Mouse (Mus musculus) liver, embryonic 12.5 days (tissue): ENCODE data around the gene Hsd17b14. TPM values are rescaled to one million over a fixed set of nuclear protein-coding genes. Genes with fewer than 3 reads are reported as not detected.

Source experiments
- ATAC-seq: fragments of 200-750 bp; cut with Nextera tagmentation; 2 replicates; pipeline ENCODE4 v1.8.0; 2017; ENCODE audit warnings: moderate number of reproducible peaks, mild to moderate bottlenecking, moderate library complexity
- H3K27ac ChIP-seq: fragments of 300-500 bp; sonication (generic); 2 replicates; pipeline ENCODE4 v1.5.1; 2016; ENCODE audit warnings: mild to moderate bottlenecking
- H3K27me3 ChIP-seq: fragments of 300-500 bp; sonication (generic); replicated peaks from 2 replicates; pipeline ENCODE4 v1.6.1; 2016; ENCODE audit warnings: mild to moderate bottlenecking, moderate library complexity
- H3K36me3 ChIP-seq: fragments of 300-500 bp; sonication (generic); 2 replicates; pipeline ENCODE4 v1.6.1; 2016; ENCODE audit warnings: mild to moderate bottlenecking, moderate library complexity
- H3K4me1 ChIP-seq: fragments of 300-500 bp; sonication (generic); 2 replicates; pipeline ENCODE4 v1.6.1; 2016
- H3K4me2 ChIP-seq: fragments of 300-500 bp; sonication (generic); 2 replicates; pipeline ENCODE4 v1.6.1; 2016; ENCODE audit warnings: mild to moderate bottlenecking, moderate library complexity
- H3K4me3 ChIP-seq: fragments of 300-500 bp; sonication (generic); 2 replicates; pipeline ENCODE4 v1.5.1; 2016; ENCODE audit warnings: mild to moderate bottlenecking, moderate library complexity
- H3K9ac ChIP-seq: fragments of 300-500 bp; sonication (generic); 2 replicates; pipeline ENCODE4 v1.6.1; 2016; ENCODE audit warnings: mild to moderate bottlenecking, moderate library complexity
- H3K9me3 ChIP-seq: fragments of 300-500 bp; sonication (generic); replicated peaks from 2 replicates; pipeline ENCODE4 v1.6.1; 2016; ENCODE audit warnings: mild to moderate bottlenecking, moderate library complexity
- WGBS: fragments of 180-500 bp; shearing (Covaris S2); methylation state at CpG from one replicate; pipeline ENCODE4 v1.1.7; 2016; ENCODE audit not compliant: insufficient replicate concordance; 5-methylcytosine and 5-hydroxymethylcytosine counted together
- polyA plus RNA-seq: library from polyadenylated mRNA; unstranded; fragments of >200 nt; fragmentation: Nextera tagmentation; extraction: Ambion mirVana; gene quantifications from 2 replicates; pipeline ENCODE4 v1.2.1, GENCODE M21; 2016

Gene Hsd17b14
- polyA plus RNA-seq, 1 experiment from 2014 or later = 1.8 TPM

DNA sequence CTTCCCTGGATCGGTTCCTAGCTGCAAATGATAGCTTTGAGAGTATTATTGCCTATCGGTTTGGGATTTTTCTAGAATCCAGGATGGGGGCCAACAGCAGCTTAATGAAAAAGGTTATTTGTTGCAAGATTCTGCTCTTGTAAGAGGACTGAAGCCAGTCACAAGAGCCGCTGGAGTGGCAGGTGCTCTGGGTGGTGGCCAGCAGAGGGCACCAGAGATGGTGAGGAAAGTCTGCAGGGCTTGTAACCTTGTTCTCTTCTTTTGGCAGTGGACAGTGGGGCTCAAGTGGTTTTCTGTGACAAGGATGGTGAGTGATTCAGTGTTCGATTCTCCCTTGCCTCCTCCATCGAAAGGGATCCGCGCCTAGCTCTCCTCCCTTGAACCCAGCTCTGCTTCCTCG, 1.1 kb downstream of the Hsd17b14 start:
- no peak overlapping the region for H3K4me3 ChIP-seq
- H3K4me2 ChIP-seq = no peak overlapping the region
- H3K9ac ChIP-seq = no peak overlapping the region
- no peak for ATAC-seq
- peaks cover 46% of the 10 kb centered on the region for H3K4me1 ChIP-seq
- H3K9me3 ChIP-seq = no peaks in the 10 kb centered on the region
- 0 out of 2 replicates have a peak, but pooled peaks cover 15% of the 10 kb centered on the region for H3K27me3 ChIP-seq
- no peaks in the 10 kb centered on the region for H3K36me3 ChIP-seq
- 15% methylated on average over 8 of the region's 8 CpGs for WGBS
- no peak overlapping the region for H3K27ac ChIP-seq

DNA sequence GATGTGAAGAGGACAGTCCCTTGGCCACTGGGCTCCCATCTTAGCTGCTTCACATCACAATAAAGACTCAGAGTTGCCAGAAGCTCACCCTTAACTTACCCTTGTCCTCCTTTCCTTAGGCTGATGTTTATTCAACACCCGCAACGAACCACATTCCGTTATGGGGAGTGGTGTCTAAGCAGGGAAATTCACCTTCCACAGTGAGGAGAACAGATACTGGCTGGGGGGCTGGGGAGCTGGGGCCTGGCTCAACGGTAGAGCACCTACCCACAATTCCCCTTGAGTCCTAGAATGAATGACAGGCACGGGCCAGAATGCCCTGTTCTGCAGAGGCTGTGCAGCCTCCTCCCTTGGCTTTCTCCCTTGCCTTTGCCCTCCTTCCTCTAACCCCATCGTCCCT, 4.2 kb downstream of the Hsd17b14 start:
- Histone ChIP-seq H3K4me3 (no peak overlapping the region), H3K9ac (no peak overlapping the region), H3K9me3 (no peaks in the 10 kb centered on the region), H3K27ac (no peak overlapping the region), H3K4me2 (no peak overlapping the region), H3K4me1 (peaks cover 59% of the 10 kb centered on the region), H3K27me3 (0 out of 2 replicates have a peak, but pooled peaks cover 8% of the 10 kb centered on the region), H3K36me3 (no peaks in the 10 kb centered on the region)
- ATAC-seq = no peak
- 51% methylated on average over 5 of the region's 6 CpGs for WGBS

DNA sequence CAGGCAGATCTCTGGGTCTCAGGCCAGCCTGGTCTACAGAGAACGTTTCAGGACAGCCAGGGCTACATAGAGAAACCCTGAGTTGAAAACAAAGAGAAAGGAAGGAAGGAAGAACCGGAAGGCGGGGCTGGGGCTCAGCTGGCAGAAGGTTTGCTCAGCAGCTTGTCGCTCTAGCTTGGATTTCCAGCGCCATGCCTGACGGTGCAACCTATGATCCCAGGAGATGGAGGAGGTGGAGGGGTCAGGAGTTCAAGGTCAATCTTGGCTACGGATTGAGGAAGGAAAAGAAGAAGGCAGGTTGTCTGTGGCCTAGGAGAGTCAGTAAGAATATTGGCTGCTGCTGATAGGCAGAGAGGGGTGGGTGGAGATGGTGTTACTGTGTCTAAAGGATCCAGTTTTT, 5.5 kb downstream of the Hsd17b14 start:
- Histone ChIP-seq H3K36me3 (no peaks in the 10 kb centered on the region), H3K9me3 (no peaks in the 10 kb centered on the region), H3K4me1 (peaks cover 60% of the 10 kb centered on the region), H3K27ac (0 out of 2 replicates have a peak overlapping the region, but pooled peaks have one; percentile 0), H3K9ac (peak overlapping the region; percentile 25; the same call in 1 of the 2 replicates), H3K4me2 (peak overlapping the region; percentile 61), H3K27me3 (no peaks in the 10 kb centered on the region), H3K4me3 (no peak overlapping the region)
- no peak for ATAC-seq
- 51% methylated on average over 7 of the region's 7 CpGs for WGBS

DNA sequence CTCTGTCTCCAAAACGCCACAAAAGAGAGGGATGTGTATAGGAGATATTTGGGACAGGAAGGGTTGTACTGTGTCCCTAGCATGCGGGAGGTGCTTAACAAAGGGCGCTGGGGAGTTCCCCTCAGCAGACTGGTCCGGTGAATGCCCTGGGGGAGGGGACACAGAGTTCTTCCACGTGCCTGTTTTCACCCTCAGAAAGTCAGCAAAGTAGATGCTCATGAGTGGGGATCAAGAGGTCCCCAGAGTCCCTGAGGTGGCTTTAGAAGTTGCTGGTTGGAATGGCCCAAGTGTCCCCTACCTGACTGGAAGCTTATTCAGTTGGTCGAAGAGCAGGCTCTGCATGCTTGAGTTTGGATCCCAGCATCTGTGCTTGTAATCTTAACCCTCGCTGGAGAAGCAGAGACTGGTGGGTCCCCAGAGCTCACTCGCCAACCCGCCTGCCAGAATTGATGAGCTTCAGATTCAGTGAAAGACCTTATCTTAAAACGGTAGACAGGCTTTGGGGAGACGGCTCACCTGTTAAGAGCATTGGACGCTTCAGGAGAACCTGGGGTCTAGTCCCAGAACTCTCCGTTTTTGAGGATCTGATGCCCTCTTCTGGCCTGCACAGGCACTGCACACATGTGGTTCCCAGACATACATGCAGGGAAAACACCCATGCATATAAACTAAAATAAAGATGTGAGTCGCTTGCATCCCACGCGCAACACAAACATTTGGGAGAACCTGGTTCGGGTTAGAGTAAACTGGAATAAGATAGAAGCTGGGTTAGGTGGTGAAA, 6.3 kb downstream of the Hsd17b14 start:
- peaks cover 59% of the 10 kb centered on the region for H3K4me1 ChIP-seq
- peak overlapping the region; percentile 61 for H3K4me2 ChIP-seq
- ATAC-seq = peak; percentile 67
- peak overlapping the region; percentile 41; the same call in 1 of the 2 replicates for H3K9ac ChIP-seq
- peak overlapping the region; percentile 25 for H3K4me3 ChIP-seq
- no peaks in the 10 kb centered on the region for H3K27me3 ChIP-seq
- no peaks in the 10 kb centered on the region for H3K36me3 ChIP-seq
- H3K27ac ChIP-seq = peak overlapping the region; percentile 46
- 10% methylated on average over 17 of the region's 17 CpGs for WGBS
- H3K9me3 ChIP-seq = no peaks in the 10 kb centered on the region

DNA sequence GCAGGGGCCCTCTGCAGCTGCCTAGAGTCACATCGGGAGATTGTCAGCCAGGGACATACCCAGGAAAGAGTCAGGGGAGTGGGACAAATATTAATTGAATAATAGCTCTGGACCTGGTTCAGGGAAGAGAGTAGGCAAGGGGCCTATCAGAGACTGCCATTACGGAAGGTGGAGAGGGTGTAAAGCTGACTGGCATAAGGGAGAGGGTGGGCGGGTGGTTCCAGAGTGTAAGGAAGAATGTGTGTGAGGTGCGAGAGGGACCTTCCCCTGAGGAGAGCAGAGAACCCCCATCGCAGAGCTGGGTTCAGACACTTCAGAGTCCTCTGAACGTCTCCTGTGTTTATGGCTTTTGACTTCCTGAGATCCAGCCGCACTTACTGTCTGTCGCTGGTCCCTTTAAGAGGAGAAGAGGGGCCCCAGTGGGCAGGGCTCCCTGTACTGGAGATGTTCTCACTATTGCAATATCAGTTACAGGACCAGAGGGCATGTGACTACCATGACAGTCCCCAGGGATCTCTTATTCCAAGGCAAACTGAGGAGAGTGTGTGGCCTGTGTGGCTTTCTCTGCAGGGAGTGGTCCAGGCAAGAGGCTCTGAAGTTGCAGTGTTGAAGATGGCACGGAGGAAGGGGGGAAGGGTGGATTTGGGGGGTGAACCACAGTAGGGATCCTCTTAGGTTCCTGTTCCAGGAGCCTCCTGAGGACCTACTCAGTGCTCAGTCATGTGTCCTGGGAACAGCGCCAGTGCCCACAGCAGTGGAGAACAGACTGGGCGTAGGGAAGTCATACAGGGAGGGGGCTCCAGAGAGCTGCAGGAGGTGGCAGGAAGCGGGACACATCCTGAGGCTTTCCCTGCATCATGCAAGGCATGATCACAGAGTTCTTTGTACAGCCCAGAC, 7.2 kb downstream of the Hsd17b14 start:
- Histone ChIP-seq H3K27me3 (no peaks in the 10 kb centered on the region), H3K9ac (peak overlapping the region; percentile 41), H3K27ac (peak overlapping the region; percentile 46), H3K4me3 (peak overlapping the region; percentile 25), H3K4me1 (peaks cover 56% of the 10 kb centered on the region), H3K9me3 (no peaks in the 10 kb centered on the region), H3K4me2 (peak overlapping the region; percentile 61), H3K36me3 (no peaks in the 10 kb centered on the region)
- 30% methylated on average over 12 of the region's 12 CpGs for WGBS
- ATAC-seq = peak; percentile 75

DNA sequence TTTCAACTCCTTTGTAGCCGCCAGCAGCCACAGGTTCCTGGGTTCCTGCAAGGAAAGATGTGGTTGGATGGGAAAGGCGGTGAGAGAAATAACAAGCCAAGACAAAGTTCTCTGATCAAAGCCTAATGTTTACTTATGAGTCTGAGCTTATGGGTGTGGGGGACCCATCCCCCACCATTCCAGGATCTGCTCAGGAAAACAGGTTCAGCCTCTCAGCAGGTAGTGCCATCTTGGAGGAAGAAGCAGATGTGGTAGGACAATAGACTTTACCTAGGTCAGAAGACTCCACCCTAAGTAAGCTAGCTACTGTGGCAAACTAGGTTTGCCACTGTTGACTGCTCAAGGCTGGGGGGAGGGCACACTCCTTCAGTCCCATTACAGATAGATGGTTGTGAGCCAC, 10.1 kb downstream of the Hsd17b14 start:
- Histone ChIP-seq H3K9ac (no peak overlapping the region), H3K27me3 (no peaks in the 10 kb centered on the region), H3K27ac (no peak overlapping the region), H3K4me2 (no peak overlapping the region), H3K4me3 (no peak overlapping the region), H3K9me3 (no peaks in the 10 kb centered on the region), H3K4me1 (peaks cover 72% of the 10 kb centered on the region), H3K36me3 (0 out of 2 replicates have a peak, but pooled peaks cover under 1% of the 10 kb centered on the region)
- ATAC-seq = no peak
- WGBS = 68% methylated on average over 2 of the region's 2 CpGs

DNA sequence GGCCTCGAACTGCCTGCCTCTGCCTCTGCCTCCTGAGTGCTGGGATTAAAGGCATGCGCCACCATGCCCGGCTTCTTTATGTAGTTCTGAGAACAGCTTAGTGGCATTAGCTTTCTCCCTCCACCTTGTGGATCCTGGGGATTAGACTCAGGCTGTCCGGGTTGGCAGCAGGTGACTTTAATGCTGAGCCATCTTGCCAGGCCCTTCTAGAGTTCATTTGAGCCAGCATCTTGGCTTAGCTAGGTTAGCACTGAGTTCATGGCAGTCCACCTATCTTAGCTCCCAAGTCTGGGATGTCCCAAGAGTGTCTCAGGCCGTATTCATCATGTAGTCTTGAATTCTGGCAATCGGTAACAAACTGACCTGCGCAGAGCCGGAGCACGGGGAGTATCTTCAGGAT, 10.8 kb downstream of the Hsd17b14 start:
- Histone ChIP-seq H3K4me1 (peaks cover 72% of the 10 kb centered on the region), H3K9ac (no peak overlapping the region), H3K4me3 (no peak overlapping the region), H3K27ac (no peak overlapping the region), H3K4me2 (no peak overlapping the region), H3K36me3 (0 out of 2 replicates have a peak, but pooled peaks cover 4% of the 10 kb centered on the region), H3K9me3 (no peaks in the 10 kb centered on the region), H3K27me3 (no peaks in the 10 kb centered on the region)
- no peak for ATAC-seq
- 78% methylated on average over 9 of the region's 9 CpGs for WGBS

DNA sequence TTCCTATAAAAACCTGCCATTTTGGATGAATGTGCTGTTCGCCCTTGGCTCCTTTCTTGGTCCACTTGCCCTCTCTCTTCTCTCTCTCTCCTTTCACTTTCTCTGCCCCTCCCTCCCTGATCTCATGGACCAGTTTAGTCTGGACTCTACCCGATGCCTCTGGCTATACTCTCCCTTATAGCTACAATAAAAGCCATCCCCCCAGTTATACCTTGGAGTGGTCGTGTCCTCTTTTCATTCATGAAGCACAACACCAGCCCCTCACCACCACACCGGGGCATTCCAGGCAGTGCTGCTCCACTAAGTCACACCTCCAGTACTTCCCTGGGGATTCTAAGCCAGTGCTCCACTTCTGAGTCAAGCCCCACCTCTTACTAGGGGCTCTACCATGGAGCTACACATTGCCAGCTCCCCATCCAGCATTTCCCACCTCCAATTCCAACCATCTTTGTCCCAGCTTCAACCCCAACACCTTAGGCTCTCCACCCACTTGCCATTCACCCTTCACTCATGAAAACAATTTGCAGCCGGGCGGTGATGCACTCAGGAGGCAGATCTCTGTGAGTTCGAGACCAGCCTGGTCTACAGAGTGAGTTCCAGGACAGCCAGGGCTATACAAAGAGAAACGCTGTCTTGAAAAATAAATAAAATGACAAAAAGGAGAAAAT, 12.6 kb downstream of the Hsd17b14 start:
- H3K36me3 ChIP-seq = 0 out of 2 replicates have a peak, but pooled peaks cover 4% of the 10 kb centered on the region
- H3K4me3 ChIP-seq = 0 out of 2 replicates have a peak overlapping the region, but pooled peaks have one; percentile 58
- no peaks in the 10 kb centered on the region for H3K27me3 ChIP-seq
- H3K9me3 ChIP-seq = no peaks in the 10 kb centered on the region
- peak overlapping the region; percentile 58; the same call in 1 of the 2 replicates for H3K9ac ChIP-seq
- H3K4me1 ChIP-seq = peaks cover 72% of the 10 kb centered on the region
- peak overlapping the region; percentile 96 for H3K4me2 ChIP-seq
- WGBS = 70% methylated on average over 8 of the region's 8 CpGs
- ATAC-seq = no peak
- H3K27ac ChIP-seq = peak overlapping the region; percentile 89

DNA sequence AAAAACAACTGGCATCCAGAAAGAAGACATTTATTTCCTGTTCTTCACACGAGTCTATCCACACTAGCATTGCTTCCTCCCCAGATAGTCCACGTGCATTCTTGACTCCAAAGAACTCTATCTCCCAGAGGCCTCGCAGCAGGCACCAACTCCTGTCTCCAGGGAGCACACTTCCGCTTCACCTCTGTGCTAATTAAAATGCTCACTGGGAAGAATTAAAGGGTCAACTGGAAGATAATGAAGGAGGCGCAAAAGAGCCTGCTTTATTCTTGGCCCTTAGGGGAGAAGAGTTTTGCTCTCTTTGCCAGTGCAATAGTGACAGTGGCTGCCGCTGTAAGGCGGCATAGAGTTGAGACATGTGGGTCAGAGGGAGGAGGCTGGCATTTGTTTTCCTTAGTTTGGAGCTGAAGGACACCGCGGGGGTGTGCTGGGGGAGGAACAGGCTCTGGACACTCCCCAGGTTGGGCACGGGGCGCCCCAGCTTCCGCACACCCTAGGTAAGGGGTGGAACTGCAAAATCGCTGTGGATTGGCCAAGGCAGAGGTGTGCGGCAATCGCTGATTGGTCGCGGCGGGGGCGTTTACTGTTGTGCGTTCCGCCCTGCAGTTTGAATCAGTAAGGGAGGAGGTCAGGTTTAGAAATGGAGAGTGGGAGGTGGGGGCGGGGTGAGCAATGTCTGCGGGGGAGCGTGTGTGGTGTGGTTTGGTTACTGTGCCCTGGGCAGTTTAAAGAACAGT, 13.3 kb downstream of the Hsd17b14 start:
- 2% methylated on average over 24 of the region's 24 CpGs for WGBS
- Histone ChIP-seq H3K9me3 (no peaks in the 10 kb centered on the region), H3K27ac (peak overlapping the region; percentile 89), H3K4me3 (peak overlapping the region; percentile 58), H3K4me2 (peak overlapping the region; percentile 96), H3K9ac (peak overlapping the region; percentile 58), H3K27me3 (no peaks in the 10 kb centered on the region), H3K36me3 (0 out of 2 replicates have a peak, but pooled peaks cover 4% of the 10 kb centered on the region), H3K4me1 (peaks cover 72% of the 10 kb centered on the region)
- ATAC-seq = peak; percentile 94

DNA sequence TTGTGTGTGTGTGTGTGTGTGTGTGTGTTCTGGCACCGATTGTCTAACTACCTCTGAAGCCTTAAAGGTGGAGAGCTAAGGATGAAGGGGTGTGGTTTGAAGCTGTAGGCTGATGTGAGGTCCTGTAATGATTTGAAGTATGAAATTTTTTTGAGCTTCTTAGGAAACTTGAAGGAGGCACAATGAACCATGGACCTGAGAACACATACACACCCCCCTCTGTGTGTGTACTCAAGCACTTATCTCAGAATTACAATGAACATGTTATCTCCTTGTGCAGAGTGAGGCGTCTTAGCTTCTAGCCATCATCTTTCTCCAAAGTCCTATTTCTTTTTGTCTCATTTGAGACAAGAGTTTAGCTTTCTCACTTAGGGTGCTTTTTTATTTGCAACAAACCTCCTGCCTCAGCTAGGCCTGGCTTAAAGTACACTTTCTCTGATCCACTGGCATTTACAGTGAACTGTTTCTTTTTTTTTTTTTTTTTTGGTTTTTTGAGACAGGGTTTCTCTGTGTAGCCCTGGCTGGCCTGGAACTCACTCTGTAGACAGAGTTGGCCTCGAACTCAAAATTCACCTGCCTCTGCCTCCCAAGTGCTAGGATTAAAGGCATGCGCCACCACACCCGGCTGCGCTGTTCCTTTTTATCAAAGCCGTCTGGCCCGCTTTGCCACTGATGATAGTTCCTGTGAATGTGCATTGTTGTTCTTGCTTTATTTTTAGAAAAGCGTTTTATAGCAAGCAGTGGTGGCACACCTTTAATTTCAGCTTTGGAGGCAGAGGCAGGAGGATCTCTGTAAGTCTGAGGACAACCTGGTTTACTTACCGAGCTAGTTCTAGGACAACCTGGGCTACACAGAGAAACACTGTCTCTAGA, 14.1 kb downstream of the Hsd17b14 start:
- H3K36me3 ChIP-seq = 0 out of 2 replicates have a peak, but pooled peaks cover 6% of the 10 kb centered on the region
- peak overlapping the region; percentile 44 for H3K9ac ChIP-seq
- peak overlapping the region; percentile 89 for H3K27ac ChIP-seq
- peak overlapping the region; percentile 96 for H3K4me2 ChIP-seq
- H3K27me3 ChIP-seq = no peaks in the 10 kb centered on the region
- H3K4me3 ChIP-seq = peak overlapping the region; percentile 58
- H3K9me3 ChIP-seq = no peaks in the 10 kb centered on the region
- peak; percentile 55 for ATAC-seq
- peaks cover 73% of the 10 kb centered on the region for H3K4me1 ChIP-seq
- WGBS = 23% methylated on average over 10 of the region's 10 CpGs
